Mouse (Mus musculus): ENCODE measurements around the gene Mlip.

DNA sequence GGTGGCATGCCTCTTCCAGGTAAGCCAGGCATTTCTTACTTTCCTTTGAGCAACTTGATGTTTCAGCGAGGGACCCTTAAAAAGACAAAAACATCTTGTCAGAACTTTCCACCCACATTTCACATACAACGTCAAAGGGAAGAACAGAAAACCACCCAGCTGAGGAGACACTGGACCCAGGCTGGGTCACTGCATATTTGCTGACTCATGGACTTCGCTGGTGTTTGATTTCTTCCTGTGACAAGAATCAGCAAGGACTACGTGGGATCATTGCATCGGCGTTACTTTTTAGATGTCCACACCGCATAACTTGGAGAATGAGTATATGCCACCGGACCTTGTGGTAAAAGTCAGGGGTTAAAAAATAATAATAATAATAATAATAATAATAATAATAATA is 36.2 kb upstream of the Mlip start:
- TF ChIP-seq EP300 (IDR thresholded peaks at IDR 0.05; ENCODE audit: insufficient read depth, low read depth, low read length) (no peak), CTCF (IDR thresholded peaks at IDR 0.05; ENCODE audit: low read depth, low read length) (no peak), POLR2A (IDR thresholded peaks at IDR 0.05; ENCODE audit: insufficient read depth, low read length) (no peak)
